Mouse (Mus musculus): Measurements from ENCODE around the gene Dusp14.

DNA sequence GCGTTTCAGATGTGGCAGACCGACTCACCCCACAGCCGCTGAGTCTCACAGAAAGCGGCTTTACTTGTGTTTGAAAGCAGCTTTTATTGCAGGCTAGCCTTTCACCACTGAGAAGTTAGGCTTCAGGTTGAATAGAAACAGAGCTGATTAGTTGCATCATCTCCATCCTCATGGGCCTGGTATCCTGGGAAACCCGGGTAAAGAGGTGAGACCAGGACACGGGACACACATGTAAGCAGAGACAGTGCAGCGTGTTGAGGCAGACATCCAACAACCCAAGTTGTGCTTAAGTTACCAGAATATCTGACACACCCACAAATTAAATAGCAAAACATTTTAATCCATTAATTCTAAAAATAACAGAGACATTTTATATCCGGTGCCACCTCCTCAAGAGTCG lies 9.5 kb upstream of the Dusp14 start:
- TF ChIP-seq CTCF (IDR thresholded peaks at IDR 0.05; ENCODE audit: low read depth): no peak
- TF ChIP-seq EP300 (IDR thresholded peaks at IDR 0.05; ENCODE audit: low read depth): no peak
